Mouse (Mus musculus) myocyte (in vitro differentiated cells): ENCODE results near the gene Fam131a. TPM values are rescaled to one million over a fixed set of nuclear protein-coding genes. Genes with fewer than 3 reads are reported as not detected.
A peak's percentile ranks its signal among the peaks of the same experiment; 100 is the strongest.

ENCODE experiments used
- H3K27me3 ChIP-seq: one replicate; pipeline ENCODE4 v1.6.1; 2011; ENCODE audit not compliant: control insufficient read depth, insufficient read depth, insufficient read length
- H3K36me3 ChIP-seq: one replicate; pipeline ENCODE4 v1.6.1; 2011; ENCODE audit not compliant: control insufficient read depth, insufficient read depth
- H3K4me2 ChIP-seq: one replicate; pipeline ENCODE4 v1.6.1; 2011; ENCODE audit warnings: low read depth, control low read depth
- H3K4me3 ChIP-seq: one replicate; pipeline ENCODE4 v1.5.1; 2011; ENCODE audit warnings: mild to moderate bottlenecking, control low read depth, moderate library complexity
- H3K79me2 ChIP-seq: one replicate; pipeline ENCODE4 v1.6.1; 2011; ENCODE audit not compliant: control insufficient read depth, insufficient read depth
- H3ac ChIP-seq: one replicate; pipeline ENCODE4 v1.6.1; 2011; ENCODE audit not compliant: control insufficient read depth, insufficient read length
- CEBPB ChIP-seq: IDR thresholded peaks from 2 replicates; pipeline ENCODE4 v1.6.1; 2011; ENCODE audit warnings: mild to moderate bottlenecking, moderate library complexity; ENCODE audit not compliant: poor library complexity, insufficient read depth, severe bottlenecking
- E2F4 ChIP-seq: IDR thresholded peaks from one replicate; pipeline ENCODE4 v1.6.1; 2011; ENCODE audit warnings: mild to moderate bottlenecking, control low read depth, moderate library complexity; ENCODE audit not compliant: insufficient read depth
- MAX ChIP-seq: IDR thresholded peaks from one replicate; pipeline ENCODE4 v1.6.1; 2011; ENCODE audit warnings: low read depth, mild to moderate bottlenecking, control low read depth
- MYOD1 ChIP-seq, 3 experiments: IDR thresholded peaks; one replicate each; pipeline ENCODE4 v1.6.1; 2011; ENCODE audit warnings: control low read depth in 2 of 3, low read depth in 2 of 3, mild to moderate bottlenecking in 2 of 3, moderate library complexity in 1 of 3; ENCODE audit not compliant: insufficient read length in 2 of 3, control insufficient read depth in 1 of 3
- MYOG ChIP-seq, 3 experiments: IDR thresholded peaks; one replicate each; pipeline ENCODE4 v1.6.1; 2011; ENCODE audit warnings: control low read depth in 2 of 3, low read depth in 2 of 3, mild to moderate bottlenecking in 2 of 3; ENCODE audit not compliant: insufficient read length in 2 of 3, control insufficient read depth in 1 of 3, insufficient read depth in 1 of 3
- POLR2A ChIP-seq: IDR thresholded peaks from one replicate; pipeline ENCODE4 v1.6.1; 2011; ENCODE audit warnings: low read depth, mild to moderate bottlenecking, control low read depth, moderate library complexity; ENCODE audit not compliant: insufficient read length
- POLR2AphosphoS2 ChIP-seq: IDR thresholded peaks from one replicate; pipeline ENCODE4 v1.6.1; 2011; ENCODE audit warnings: low read depth, control low read depth; ENCODE audit not compliant: insufficient read length
- REST ChIP-seq: IDR thresholded peaks from one replicate; pipeline ENCODE4 v1.6.1; 2011; ENCODE audit warnings: mild to moderate bottlenecking, control low read depth, moderate library complexity; ENCODE audit not compliant: insufficient read depth, insufficient read length
- SRF ChIP-seq: IDR thresholded peaks from one replicate; pipeline ENCODE4 v1.6.1; 2011; ENCODE audit warnings: low read depth; ENCODE audit not compliant: control insufficient read depth, insufficient read length
- TCF12 ChIP-seq: IDR thresholded peaks from one replicate; pipeline ENCODE4 v1.6.1; 2011; ENCODE audit warnings: mild to moderate bottlenecking, control low read depth; ENCODE audit not compliant: poor library complexity, insufficient read depth, severe bottlenecking
- TCF3 ChIP-seq: IDR thresholded peaks from one replicate; pipeline ENCODE4 v1.6.1; 2011; ENCODE audit warnings: low read depth, control low read depth; ENCODE audit not compliant: insufficient read length
- USF1 ChIP-seq: IDR thresholded peaks from one replicate; pipeline ENCODE4 v1.6.1; 2011; ENCODE audit warnings: low read depth, mild to moderate bottlenecking, control low read depth, moderate library complexity
- polyA plus RNA-seq: library from polyadenylated mRNA; unstranded; fragments of >200 nt; fragmentation: generic; extraction: Trizol; gene quantifications from one replicate; pipeline ENCODE4 v1.2.1, GENCODE M21; 2012; ENCODE audit warnings: missing spikeins

The Fam131a gene
- polyA plus RNA-seq, 1 experiment: 0.62 TPM

- Histone ChIP-seq H3K36me3 (peaks cover 17% of the 10 kb centered on the region), H3K27me3 (no peaks in the 10 kb centered on the region), H3ac (no peak overlapping the region), H3K4me2 (no peak overlapping the region), H3K79me2 (peaks cover 3% of the 10 kb centered on the region), H3K4me3 (no peak overlapping the region)
- TF ChIP-seq POLR2AphosphoS2: no peak
- TF ChIP-seq MYOD1 (IDR thresholded peaks at IDR 0.05; ENCODE audit: control insufficient read depth in 1 of 3, insufficient read length in 2 of 3, low read depth in 2 of 3): no peak
- no peak for TF ChIP-seq MAX
- no peak for TF ChIP-seq TCF12
- no peak for TF ChIP-seq SRF
- no peak for TF ChIP-seq REST
- no peak for TF ChIP-seq MYOG (IDR thresholded peaks at IDR 0.05; ENCODE audit: control insufficient read depth in 1 of 3, insufficient read depth in 1 of 3, insufficient read length in 2 of 3, low read depth in 2 of 3)
- TF ChIP-seq TCF3: no peak
- TF ChIP-seq E2F4: no peak
- no peak for TF ChIP-seq CEBPB
- TF ChIP-seq USF1: no peak
- TF ChIP-seq POLR2A: no peak
Measured at GRCm38 (mm10) chr16:20721808-20722207, 28.8 kb downstream of the Fam131a start.

GRCm38 (mm10) chr16:20722736-20723135 is 29.7 kb downstream of the Fam131a start:
- no peak overlapping the region for H3K4me3 ChIP-seq
- H3K36me3 ChIP-seq: peaks cover 17% of the 10 kb centered on the region
- no peak overlapping the region for H3ac ChIP-seq
- no peak overlapping the region for H3K4me2 ChIP-seq
- H3K79me2 ChIP-seq: peaks cover 3% of the 10 kb centered on the region
- TF ChIP-seq POLR2A (no peak), USF1 (no peak), MYOG (IDR thresholded peaks at IDR 0.05; ENCODE audit: control insufficient read depth in 1 of 3, insufficient read depth in 1 of 3, insufficient read length in 2 of 3, low read depth in 2 of 3) (no peak), TCF3 (no peak), TCF12 (no peak), CEBPB (no peak), REST (no peak), POLR2AphosphoS2 (no peak), MYOD1 (IDR thresholded peaks at IDR 0.05; ENCODE audit: control insufficient read depth in 1 of 3, insufficient read length in 2 of 3, low read depth in 2 of 3) (no peak), SRF (no peak), MAX (no peak), E2F4 (no peak)
- H3K27me3 ChIP-seq: no peaks in the 10 kb centered on the region

DNA sequence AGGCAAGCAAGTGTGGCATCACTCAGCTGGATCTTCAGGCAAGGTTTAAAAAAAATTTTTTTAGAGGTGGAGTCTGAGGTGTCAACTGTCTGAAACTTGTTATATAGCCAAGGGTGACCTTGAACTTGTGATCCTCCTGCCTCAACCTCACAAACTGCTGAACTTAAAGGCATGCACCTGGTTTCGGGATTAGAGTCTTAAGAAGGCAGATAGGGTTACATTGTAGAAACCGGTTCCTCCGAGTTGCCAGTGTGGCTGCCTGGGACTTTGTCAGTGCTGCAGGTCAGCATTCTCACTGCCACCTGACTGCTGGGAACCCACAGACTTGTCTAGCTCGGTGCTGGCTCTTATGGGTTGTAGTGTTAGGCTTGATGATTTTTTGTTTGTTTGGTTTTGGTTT is 30.2 kb downstream of the Fam131a start:
- no peak for TF ChIP-seq MAX
- TF ChIP-seq E2F4: no peak
- no peak overlapping the region for H3K4me2 ChIP-seq
- no peak overlapping the region for H3K4me3 ChIP-seq
- H3K79me2 ChIP-seq: peaks cover 3% of the 10 kb centered on the region
- H3ac ChIP-seq: no peak overlapping the region
- H3K36me3 ChIP-seq: peaks cover 17% of the 10 kb centered on the region
- H3K27me3 ChIP-seq: no peaks in the 10 kb centered on the region

DNA sequence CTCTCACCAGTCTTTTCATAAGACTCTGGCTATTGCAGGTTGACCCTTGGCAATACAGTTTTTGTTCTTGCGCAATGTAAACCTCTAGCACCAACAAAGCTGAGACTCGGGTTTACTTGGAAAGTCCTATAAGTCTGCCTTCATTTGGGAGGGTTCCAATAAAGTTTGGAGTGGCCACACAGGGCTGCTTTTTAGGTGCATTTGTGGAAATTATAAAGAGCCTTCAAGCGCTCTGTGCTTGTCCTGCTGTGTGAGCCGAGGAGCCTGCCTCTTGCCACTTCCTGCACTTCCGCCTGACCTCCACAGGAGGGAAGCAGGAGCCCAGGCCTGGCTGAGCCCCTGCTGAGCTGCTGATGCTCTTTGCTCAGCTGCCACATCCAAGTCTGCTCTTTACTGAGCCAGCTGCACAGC is 31.3 kb downstream of the Fam131a start:
- Histone ChIP-seq H3K36me3 (peaks cover 16% of the 10 kb centered on the region), H3K4me2 (no peak overlapping the region), H3K79me2 (peaks cover 3% of the 10 kb centered on the region), H3K4me3 (no peak overlapping the region), H3ac (no peak overlapping the region), H3K27me3 (no peaks in the 10 kb centered on the region)
- TF ChIP-seq MYOD1 (IDR thresholded peaks at IDR 0.05; ENCODE audit: control insufficient read depth in 1 of 3, insufficient read length in 2 of 3, low read depth in 2 of 3) (peak in 1 of 3 experiments; percentile 32), MYOG (IDR thresholded peaks at IDR 0.05; ENCODE audit: control insufficient read depth in 1 of 3, insufficient read depth in 1 of 3, insufficient read length in 2 of 3, low read depth in 2 of 3) (peak in 1 of 3 experiments; percentile 32), TCF12 (no peak), REST (no peak), POLR2A (no peak), MAX (no peak), E2F4 (no peak), POLR2AphosphoS2 (peak; percentile 65), USF1 (no peak), SRF (no peak), CEBPB (peak; percentile 71; the same call in 1 of the 2 replicates), TCF3 (no peak)

- Histone ChIP-seq H3K4me3 (no peak overlapping the region), H3K27me3 (no peaks in the 10 kb centered on the region), H3K4me2 (peak overlapping the region; percentile 62), H3ac (no peak overlapping the region), H3K79me2 (no peaks in the 10 kb centered on the region), H3K36me3 (peaks cover 6% of the 10 kb centered on the region)
- TF ChIP-seq CEBPB (no peak), USF1 (no peak), MAX (no peak), TCF12 (no peak), MYOD1 (IDR thresholded peaks at IDR 0.05; ENCODE audit: control insufficient read depth in 1 of 3, insufficient read length in 2 of 3, low read depth in 2 of 3) (no peak), POLR2A (no peak), REST (no peak), E2F4 (no peak)
Measured at GRCm38 (mm10) chr16:20725321-20725720, 32.3 kb downstream of the Fam131a start.
